Mouse (Mus musculus) megakaryocyte, embryonic 14.5 days (primary cell): ENCODE data around the gene Olfr773.
"Not testable (repeated sequence)": the region's sequence is repeated elsewhere in the genome, so short reads cannot be mapped to it uniquely, and the experiment has no call there.

Source experiments
- FLI1 ChIP-seq: IDR thresholded peaks from 2 replicates; pipeline ENCODE4 v1.6.1; 2012; ENCODE audit warnings: low read length, inconsistent platforms, mixed read lengths
- GATA1 ChIP-seq: IDR thresholded peaks from 3 replicates; pipeline ENCODE4 v1.6.1; 2012; ENCODE audit warnings: mixed read lengths, low read length, inconsistent platforms, borderline replicate concordance

DNA sequence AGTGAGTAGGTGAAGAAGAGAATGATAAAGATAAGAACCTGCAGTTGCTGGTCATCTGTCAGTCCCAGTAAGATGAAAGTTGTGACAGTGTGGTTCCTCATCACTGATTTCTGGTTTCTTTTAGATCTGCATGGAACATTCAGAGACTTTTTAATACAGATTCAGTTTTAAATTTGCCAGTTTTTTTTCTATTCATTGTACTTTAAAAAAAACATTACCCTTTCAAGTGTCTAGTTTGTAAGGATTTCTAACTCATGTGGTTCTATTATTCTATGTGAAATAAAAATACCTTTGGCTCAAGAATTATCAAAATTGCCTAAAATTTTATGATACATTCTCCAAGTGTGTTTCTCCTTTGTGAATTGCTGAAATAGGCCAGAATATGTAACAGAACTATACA lies at the start of gene Olfr773:
- not testable (repeated sequence) for TF ChIP-seq GATA1, FLI1
